Mouse (Mus musculus) neural tube, embryonic 13.5 days (tissue): Measurements from ENCODE around the gene Kcnab1. TPM values are rescaled to one million over a fixed set of nuclear protein-coding genes. Genes with fewer than 3 reads are reported as not detected.
A peak's percentile ranks its signal among the peaks of the same experiment; 100 is the strongest.

ENCODE experiments used
- ATAC-seq: fragments of 200-750 bp; cut with Nextera tagmentation; 2 replicates; pipeline ENCODE4 v1.8.0; 2017; ENCODE audit warnings: low read depth, mild to moderate bottlenecking, moderate TSS enrichment, moderate library complexity
- H3K27ac ChIP-seq: fragments of 300-500 bp; sonication (generic); replicated peaks from 2 replicates; pipeline ENCODE4 v1.5.1; 2015; ENCODE audit warnings: moderate library complexity, mild to moderate bottlenecking, inconsistent platforms
- H3K27me3 ChIP-seq: fragments of 300-500 bp; sonication (generic); 2 replicates; pipeline ENCODE4 v1.6.1; 2015; ENCODE audit warnings: mild to moderate bottlenecking, inconsistent platforms
- H3K36me3 ChIP-seq: fragments of 300-500 bp; sonication (generic); 2 replicates; pipeline ENCODE4 v1.6.1; 2015; ENCODE audit warnings: mild to moderate bottlenecking, inconsistent platforms
- H3K4me1 ChIP-seq: fragments of 300-500 bp; sonication (generic); replicated peaks from 2 replicates; pipeline ENCODE4 v1.6.1; 2015; ENCODE audit warnings: inconsistent platforms
- H3K4me2 ChIP-seq: fragments of 300-500 bp; sonication (generic); 2 replicates; pipeline ENCODE4 v1.6.1; 2015; ENCODE audit warnings: inconsistent platforms, mild to moderate bottlenecking, moderate library complexity
- H3K4me3 ChIP-seq: fragments of 300-500 bp; sonication (generic); 2 replicates; pipeline ENCODE4 v1.5.1; 2015; ENCODE audit warnings: mild to moderate bottlenecking, inconsistent platforms
- H3K9ac ChIP-seq: fragments of 300-500 bp; sonication (generic); 2 replicates; pipeline ENCODE4 v1.6.1; 2015; ENCODE audit warnings: moderate library complexity, mild to moderate bottlenecking, inconsistent platforms
- H3K9me3 ChIP-seq: fragments of 300-500 bp; sonication (generic); 2 replicates; pipeline ENCODE4 v1.6.1; 2016; ENCODE audit warnings: inconsistent platforms
- WGBS: fragments of 180-500 bp; shearing (Covaris S2); methylation state at CpG from one replicate; pipeline ENCODE4 v1.1.7; 2015; 5-methylcytosine and 5-hydroxymethylcytosine counted together
- polyA plus RNA-seq: library from polyadenylated mRNA; unstranded; fragments of >200 nt; fragmentation: Nextera tagmentation; extraction: Ambion mirVana; gene quantifications from 2 replicates; pipeline ENCODE4 v1.2.1, GENCODE M21; 2015

Kcnab1 gene
- polyA plus RNA-seq, 1 experiment from 2014 or later = 16.0 TPM

DNA sequence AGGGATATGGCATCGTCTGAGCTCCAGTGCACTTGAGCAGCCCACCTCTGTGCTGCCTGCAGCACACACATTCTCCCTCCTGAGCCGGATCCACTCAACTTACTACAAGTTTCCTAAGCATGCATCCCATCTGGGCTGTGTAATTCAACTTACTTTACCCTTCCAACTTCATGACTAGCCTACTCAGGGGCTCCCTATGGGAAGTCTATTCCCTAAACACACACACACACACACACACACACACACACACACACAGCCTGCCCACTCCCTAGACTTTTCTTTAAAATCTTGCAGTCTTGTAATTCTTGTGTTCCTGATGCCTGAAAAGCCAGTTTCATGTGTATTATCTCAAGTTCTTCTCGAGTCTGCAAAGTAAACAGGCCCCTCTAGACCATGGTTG, 216.1 kb downstream of the Kcnab1 start:
- 77% methylated on average over 3 of the region's 3 CpGs for WGBS

DNA sequence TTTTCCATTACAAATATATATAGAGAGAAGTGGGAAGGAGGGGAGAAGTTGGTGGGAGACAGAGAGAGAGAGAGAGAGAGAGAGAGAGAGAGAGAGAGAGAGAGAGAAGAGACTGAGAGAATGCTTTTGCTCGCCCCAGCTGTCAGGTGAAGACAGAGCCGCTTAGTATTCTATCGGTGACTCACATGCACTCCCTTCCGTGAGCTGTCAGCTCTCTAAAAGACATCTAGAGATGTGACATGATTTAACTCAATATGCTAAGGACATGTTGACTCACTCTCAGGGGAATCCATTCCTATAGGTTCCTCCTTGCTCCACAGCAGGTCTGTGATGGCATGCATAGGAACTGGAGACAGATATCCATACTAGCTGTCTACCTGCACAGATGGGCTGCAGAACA, 219.6 kb downstream of the Kcnab1 start:
- H3K9me3 ChIP-seq = no peaks in the 10 kb centered on the region
- 76% methylated on average over 4 of the region's 4 CpGs for WGBS
- no peak overlapping the region for H3K4me3 ChIP-seq
- H3K27me3 ChIP-seq = no peaks in the 10 kb centered on the region
- no peak overlapping the region for H3K9ac ChIP-seq
- no peak overlapping the region for H3K27ac ChIP-seq
- no peaks in the 10 kb centered on the region for H3K4me1 ChIP-seq
- no peaks in the 10 kb centered on the region for H3K36me3 ChIP-seq
- ATAC-seq = no peak
- H3K4me2 ChIP-seq = no peak overlapping the region

More for the DNA sequence above, 216.1 kb downstream of the Kcnab1 start:
- no peaks in the 10 kb centered on the region for H3K36me3 ChIP-seq
- no peak overlapping the region for H3K4me2 ChIP-seq
- no peaks in the 10 kb centered on the region for H3K4me1 ChIP-seq
- no peak overlapping the region for H3K9ac ChIP-seq
- no peaks in the 10 kb centered on the region for H3K9me3 ChIP-seq
- ATAC-seq = no peak
- no peak overlapping the region for H3K4me3 ChIP-seq
- no peak overlapping the region for H3K27ac ChIP-seq
- H3K27me3 ChIP-seq = no peaks in the 10 kb centered on the region

DNA sequence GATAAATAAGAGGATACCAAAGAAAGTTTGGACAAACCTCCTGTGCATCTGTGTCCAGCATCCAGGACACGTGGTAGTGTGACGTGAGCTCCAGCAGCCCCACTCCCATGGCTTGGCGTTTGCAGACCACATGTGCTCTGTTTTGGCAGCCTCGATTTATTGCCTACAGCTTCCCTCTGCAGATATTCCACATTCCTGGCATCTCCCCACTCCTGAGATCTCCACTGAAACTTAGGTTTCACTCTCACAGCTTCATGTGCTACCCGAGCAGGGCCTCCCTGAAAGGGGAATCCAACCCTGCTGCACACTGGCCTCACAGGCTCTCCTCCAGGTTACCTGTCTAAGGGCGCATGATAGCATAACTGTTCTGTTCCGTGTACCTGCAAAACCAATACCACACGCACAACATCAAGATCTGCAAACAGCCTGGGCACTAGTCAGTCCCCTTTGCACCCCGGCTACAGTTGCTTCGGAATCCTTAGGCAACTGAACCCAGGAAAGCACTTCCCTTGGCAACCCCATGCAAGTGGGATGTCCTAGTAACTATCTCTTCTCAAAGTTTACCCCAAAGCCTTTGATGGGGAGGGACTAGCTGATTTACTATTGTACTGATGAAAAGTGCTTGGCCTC, 228.8 kb downstream of the Kcnab1 start:
- H3K36me3 ChIP-seq = no peaks in the 10 kb centered on the region
- no peak overlapping the region for H3K4me2 ChIP-seq
- no peak for ATAC-seq
- H3K4me1 ChIP-seq = peaks cover 4% of the 10 kb centered on the region; the same call in 1 of the 2 replicates
- H3K4me3 ChIP-seq = no peak overlapping the region
- H3K9ac ChIP-seq = no peak overlapping the region
- no peaks in the 10 kb centered on the region for H3K27me3 ChIP-seq
- H3K9me3 ChIP-seq = no peaks in the 10 kb centered on the region
- WGBS = 75% methylated on average over 10 of the region's 10 CpGs
- no peak overlapping the region for H3K27ac ChIP-seq

DNA sequence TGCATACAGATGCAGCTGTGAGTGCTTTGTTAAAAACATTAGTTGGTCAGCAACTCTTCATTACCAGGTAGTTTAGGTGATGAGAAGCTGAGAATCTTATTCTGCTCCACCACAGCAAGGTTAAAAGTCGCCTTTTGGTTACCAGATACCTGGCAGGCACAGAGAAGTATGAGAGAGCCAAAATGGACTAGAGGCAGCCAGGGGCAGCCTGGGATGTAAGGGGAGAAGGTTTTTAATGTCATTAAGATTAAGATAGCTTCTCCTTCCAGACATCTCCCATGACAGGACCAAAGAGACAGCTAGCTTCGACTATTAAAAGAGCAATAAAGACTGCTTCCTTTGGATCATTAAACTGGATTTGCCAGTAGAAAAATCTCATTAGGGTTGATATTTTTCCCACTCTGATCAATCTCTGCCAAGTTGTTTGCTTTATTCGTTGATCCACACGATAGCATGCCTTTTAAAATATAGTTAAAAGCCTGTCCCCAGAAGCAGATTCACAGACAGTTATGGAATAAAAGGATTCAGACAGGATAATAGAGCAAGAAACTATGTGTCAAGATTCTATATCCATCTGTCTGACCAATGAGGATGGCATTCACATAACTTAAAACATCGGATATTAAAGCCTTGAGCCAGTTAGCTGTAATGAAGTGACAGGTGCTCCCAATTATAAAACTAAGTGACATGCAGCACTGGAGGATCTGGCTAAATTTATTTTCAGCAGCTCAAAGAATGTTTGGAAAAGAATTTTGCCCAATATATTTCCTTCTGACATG, 231.2 kb downstream of the Kcnab1 start:
- Histone ChIP-seq H3K4me3 (no peak overlapping the region), H3K36me3 (no peaks in the 10 kb centered on the region), H3K9ac (no peak overlapping the region), H3K27ac (no peak overlapping the region), H3K4me2 (no peak overlapping the region), H3K9me3 (no peaks in the 10 kb centered on the region), H3K27me3 (no peaks in the 10 kb centered on the region), H3K4me1 (peaks cover 4% of the 10 kb centered on the region; the same call in 1 of the 2 replicates)
- ATAC-seq = no peak
- 77% methylated on average over 5 of the region's 5 CpGs for WGBS

DNA sequence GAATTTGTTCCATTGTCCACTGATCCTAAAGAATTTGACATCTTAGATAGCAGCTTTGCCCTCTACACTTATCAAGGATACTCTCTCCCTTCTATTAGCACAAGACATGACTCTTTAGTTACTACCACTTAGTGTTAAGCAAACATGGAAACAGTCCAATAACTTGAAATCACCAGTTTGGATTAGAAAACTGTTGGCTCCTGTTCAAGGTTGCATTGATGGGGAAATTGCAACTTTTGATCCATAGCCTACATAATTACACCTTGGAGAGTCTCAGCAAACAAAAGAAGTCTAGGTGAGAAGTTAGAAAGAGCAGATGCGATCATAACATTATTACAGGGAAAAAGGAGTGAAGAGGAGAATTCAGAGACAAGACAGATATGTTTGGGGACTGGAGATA, 237.0 kb downstream of the Kcnab1 start:
- Histone ChIP-seq H3K4me2 (no peak overlapping the region), H3K4me3 (no peak overlapping the region), H3K4me1 (no peaks in the 10 kb centered on the region), H3K9me3 (no peaks in the 10 kb centered on the region), H3K36me3 (no peaks in the 10 kb centered on the region), H3K27me3 (no peaks in the 10 kb centered on the region), H3K27ac (no peak overlapping the region), H3K9ac (no peak overlapping the region)
- no peak for ATAC-seq
- WGBS = 95% methylated on average over 1 of the region's 1 CpGs

DNA sequence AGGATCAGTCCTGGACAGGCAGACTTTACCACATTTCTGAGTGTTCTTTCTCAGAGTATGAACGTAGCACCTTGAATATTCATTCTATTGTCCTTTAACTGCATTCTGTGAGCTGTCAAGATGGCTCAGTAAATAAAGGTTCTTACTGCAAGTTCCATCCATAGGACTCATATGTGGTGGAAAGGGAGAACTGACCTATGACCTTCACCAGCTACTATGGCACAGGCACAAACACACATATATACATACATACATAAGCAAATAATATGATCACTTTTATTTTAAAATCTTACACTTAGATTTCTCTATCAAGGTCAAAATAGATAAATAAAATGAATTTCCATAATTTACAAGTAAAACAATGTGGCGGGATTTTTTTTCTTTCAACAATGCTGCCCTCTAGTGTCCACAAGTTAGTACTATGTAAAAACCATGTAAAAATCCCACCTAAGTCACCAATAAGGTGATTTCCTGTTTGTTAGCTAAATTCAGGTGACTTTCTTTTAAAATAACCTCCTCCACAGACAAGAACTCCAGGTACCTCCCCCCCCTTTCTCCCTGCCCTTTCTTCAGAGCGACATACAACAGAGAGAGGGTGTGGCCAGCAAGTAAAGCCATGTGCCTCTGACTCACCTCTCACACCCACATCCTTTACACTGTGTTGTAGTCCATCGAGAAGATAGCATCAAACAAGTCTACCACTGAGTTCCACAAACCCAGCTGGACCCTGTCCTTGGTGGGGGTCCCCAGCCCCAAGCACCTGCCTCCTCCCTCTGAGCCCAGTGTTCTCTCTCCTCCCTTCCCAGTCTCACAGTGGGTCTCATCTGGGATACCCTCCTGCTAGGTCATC, 243.3 kb downstream of the Kcnab1 start:
- no peaks in the 10 kb centered on the region for H3K36me3 ChIP-seq
- H3K27me3 ChIP-seq = no peaks in the 10 kb centered on the region
- no peak overlapping the region for H3K4me3 ChIP-seq
- H3K9ac ChIP-seq = no peak overlapping the region
- no peaks in the 10 kb centered on the region for H3K4me1 ChIP-seq
- no peaks in the 10 kb centered on the region for H3K9me3 ChIP-seq
- WGBS = 52% methylated on average over 4 of the region's 4 CpGs
- H3K27ac ChIP-seq = no peak overlapping the region
- ATAC-seq = peak; percentile 67
- H3K4me2 ChIP-seq = no peak overlapping the region

DNA sequence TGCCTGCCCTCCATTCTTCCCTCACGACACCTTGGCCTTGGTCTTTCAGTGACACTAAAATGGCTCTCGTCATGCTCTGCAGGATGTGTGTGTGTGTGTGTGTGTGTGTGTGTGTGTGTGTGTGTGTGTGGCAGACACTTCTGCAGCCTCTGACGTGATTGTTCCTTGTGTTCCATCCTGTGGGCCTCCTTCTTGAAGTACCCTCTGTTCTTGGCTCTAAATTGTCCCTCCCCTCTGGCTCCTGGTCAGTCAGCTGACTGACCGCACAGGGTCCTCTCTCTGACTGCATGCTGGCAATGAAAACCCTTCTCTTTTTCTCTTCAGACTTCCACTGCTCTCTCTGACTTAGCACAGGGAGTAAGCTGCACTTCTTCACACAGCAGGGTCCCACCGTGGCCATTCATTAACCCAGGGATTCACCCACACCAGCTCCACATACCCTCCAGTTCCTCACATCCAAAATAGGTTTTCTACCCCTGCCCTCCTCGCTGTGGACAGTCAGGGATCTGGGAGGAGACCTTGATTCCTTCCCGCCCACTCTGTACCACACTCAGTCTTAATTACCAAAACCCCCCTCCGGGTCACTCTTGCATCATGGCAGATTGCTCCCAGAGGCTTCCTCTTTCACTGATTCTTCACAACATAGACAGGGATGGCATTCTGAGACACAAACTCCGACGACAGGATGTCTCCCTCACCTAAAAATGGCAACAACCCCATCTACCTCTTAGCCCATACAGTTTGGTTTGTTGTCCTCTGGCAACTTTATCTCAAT, 244.3 kb downstream of the Kcnab1 start:
- no peak overlapping the region for H3K27ac ChIP-seq
- no peak overlapping the region for H3K4me2 ChIP-seq
- 73% methylated on average over 10 of the region's 10 CpGs for WGBS
- no peak overlapping the region for H3K9ac ChIP-seq
- no peak for ATAC-seq
- H3K36me3 ChIP-seq = no peaks in the 10 kb centered on the region
- no peaks in the 10 kb centered on the region for H3K4me1 ChIP-seq
- no peaks in the 10 kb centered on the region for H3K9me3 ChIP-seq
- H3K4me3 ChIP-seq = no peak overlapping the region
- H3K27me3 ChIP-seq = no peaks in the 10 kb centered on the region

DNA sequence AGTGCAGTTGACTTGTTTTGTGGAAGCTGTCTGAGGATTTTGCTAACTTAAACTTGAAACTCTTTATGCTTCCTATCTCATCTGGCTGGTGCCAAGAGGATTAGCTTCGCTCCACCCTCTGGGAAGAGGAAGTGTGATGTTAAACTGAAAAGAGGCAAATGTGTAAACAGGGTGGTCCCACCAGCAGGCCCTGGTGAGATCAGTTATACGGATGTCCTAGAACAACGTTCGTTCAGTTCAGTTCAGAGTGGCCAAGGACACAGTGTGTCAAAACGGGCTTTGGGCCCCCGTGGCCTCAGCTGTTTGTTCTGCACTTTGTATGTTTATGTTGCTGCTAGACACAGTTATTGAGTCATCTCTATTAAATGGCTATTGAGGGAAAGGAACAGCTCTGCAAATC, 246.3 kb downstream of the Kcnab1 start:
- H3K4me2 ChIP-seq = no peak overlapping the region
- no peak overlapping the region for H3K27ac ChIP-seq
- WGBS = 78% methylated on average over 6 of the region's 6 CpGs
- no peak overlapping the region for H3K9ac ChIP-seq
- H3K36me3 ChIP-seq = no peaks in the 10 kb centered on the region
- no peak overlapping the region for H3K4me3 ChIP-seq
- H3K9me3 ChIP-seq = no peaks in the 10 kb centered on the region
- no peaks in the 10 kb centered on the region for H3K4me1 ChIP-seq
- no peaks in the 10 kb centered on the region for H3K27me3 ChIP-seq
- no peak for ATAC-seq

DNA sequence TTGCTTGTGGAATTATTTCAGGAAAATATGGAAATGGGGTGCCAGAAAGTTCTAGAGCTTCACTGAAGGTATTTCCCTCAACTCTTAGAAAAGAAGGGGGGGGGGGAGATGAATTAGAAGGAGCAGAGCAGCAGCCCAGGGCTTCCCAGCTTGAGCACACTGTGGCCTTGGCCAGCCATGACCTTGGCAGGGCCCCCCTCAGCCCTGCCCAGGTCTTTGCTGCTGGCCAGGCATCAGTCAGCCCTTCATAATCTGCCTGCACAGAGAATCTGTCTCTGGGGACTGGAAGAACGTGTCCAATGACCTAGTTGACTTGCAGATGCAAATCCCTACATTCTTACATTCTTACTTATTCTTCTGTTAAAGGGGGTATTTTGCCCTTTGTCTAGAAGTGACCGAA, 249.1 kb downstream of the Kcnab1 start:
- no peak overlapping the region for H3K4me3 ChIP-seq
- H3K4me1 ChIP-seq = no peaks in the 10 kb centered on the region
- no peak for ATAC-seq
- WGBS = 72% methylated on average over 2 of the region's 2 CpGs
- H3K27ac ChIP-seq = no peak overlapping the region
- no peaks in the 10 kb centered on the region for H3K36me3 ChIP-seq
- H3K9me3 ChIP-seq = no peaks in the 10 kb centered on the region
- H3K9ac ChIP-seq = no peak overlapping the region
- no peak overlapping the region for H3K4me2 ChIP-seq
- H3K27me3 ChIP-seq = no peaks in the 10 kb centered on the region

DNA sequence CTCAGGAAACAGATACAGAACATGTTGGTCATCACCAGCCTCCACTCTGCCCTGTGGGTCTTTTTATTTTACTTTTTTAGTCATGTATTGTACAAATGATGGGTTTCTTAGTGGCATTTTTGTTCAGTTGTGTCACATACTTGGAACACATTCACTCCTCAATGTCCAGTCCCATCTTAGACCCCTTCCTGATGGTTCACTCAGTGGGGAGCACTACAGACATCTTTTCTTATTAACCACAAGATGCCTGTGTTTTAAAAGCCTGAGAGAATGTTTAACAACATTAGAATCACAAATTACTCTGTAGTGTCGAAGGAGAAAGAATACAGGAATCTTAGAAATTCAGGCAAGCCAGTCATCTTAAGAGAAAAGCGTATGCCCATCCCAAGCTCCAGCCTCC, 249.7 kb downstream of the Kcnab1 start:
- no peak overlapping the region for H3K4me2 ChIP-seq
- H3K36me3 ChIP-seq = no peaks in the 10 kb centered on the region
- no peak overlapping the region for H3K9ac ChIP-seq
- H3K9me3 ChIP-seq = no peaks in the 10 kb centered on the region
- no peaks in the 10 kb centered on the region for H3K27me3 ChIP-seq
- H3K4me1 ChIP-seq = no peaks in the 10 kb centered on the region
- no peak overlapping the region for H3K4me3 ChIP-seq
- 82% methylated on average over 2 of the region's 2 CpGs for WGBS
- ATAC-seq = no peak
- H3K27ac ChIP-seq = no peak overlapping the region

DNA sequence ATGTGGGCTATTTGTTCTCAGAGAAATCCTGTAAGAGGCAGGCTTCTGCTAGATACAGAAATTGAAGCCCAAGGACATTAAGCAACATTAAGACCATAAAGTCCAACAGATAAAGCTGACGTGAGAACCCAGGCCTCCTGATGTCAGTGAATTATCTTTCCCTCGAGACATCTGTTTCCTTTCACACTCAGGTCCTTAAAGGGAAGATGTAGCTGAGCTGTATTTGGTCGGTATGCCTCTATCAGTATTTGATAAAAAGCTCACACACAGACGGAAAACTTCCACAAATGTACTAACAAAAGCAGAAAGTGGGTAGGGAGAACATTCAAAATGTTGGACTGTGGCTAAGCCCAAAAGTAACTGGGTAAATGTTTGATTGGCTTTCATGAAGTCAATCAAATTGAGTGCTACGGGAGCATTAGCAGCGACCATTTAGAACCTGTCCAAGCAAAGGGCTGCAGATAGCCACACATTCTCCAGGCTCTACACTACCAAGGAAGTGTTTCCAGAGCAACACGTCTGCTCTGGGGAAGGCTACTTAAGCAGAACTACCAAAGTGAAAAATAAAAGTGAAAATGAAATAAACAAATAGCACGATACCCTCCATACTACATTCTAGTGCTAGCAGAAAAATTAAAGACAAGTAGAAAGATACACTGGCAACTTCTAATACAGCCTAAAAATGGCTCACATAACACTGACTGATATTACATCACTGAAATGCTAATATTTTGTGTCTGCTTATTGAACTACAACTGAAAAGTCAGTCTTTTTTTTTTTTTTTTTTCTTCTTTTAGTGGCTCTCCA, 251.2 kb downstream of the Kcnab1 start:
- no peak for ATAC-seq
- no peaks in the 10 kb centered on the region for H3K27me3 ChIP-seq

More for the DNA sequence above, 251.2 kb downstream of the Kcnab1 start:
- Histone ChIP-seq H3K36me3 (0 out of 2 replicates have a peak, but pooled peaks cover 1% of the 10 kb centered on the region), H3K9me3 (no peaks in the 10 kb centered on the region), H3K9ac (no peak overlapping the region), H3K4me3 (no peak overlapping the region), H3K4me1 (no peaks in the 10 kb centered on the region), H3K4me2 (no peak overlapping the region), H3K27ac (no peak overlapping the region)
- WGBS = 64% methylated on average over 8 of the region's 8 CpGs
